Mouse (Mus musculus): ENCODE measurements around the gene Nudt8. TPM values are rescaled to one million over a fixed set of nuclear protein-coding genes. Genes with fewer than 3 reads are reported as not detected.
"Not testable (repeated sequence)": the region's sequence is repeated elsewhere in the genome, so short reads cannot be mapped to it uniquely, and the experiment has no call there.

Nudt8 gene
- 73.2 and 74.1 TPM in 2 replicates for polyA plus RNA-seq (2014; fragmentation: Nextera tagmentation; extraction: Ambion mirVana)

DNA sequence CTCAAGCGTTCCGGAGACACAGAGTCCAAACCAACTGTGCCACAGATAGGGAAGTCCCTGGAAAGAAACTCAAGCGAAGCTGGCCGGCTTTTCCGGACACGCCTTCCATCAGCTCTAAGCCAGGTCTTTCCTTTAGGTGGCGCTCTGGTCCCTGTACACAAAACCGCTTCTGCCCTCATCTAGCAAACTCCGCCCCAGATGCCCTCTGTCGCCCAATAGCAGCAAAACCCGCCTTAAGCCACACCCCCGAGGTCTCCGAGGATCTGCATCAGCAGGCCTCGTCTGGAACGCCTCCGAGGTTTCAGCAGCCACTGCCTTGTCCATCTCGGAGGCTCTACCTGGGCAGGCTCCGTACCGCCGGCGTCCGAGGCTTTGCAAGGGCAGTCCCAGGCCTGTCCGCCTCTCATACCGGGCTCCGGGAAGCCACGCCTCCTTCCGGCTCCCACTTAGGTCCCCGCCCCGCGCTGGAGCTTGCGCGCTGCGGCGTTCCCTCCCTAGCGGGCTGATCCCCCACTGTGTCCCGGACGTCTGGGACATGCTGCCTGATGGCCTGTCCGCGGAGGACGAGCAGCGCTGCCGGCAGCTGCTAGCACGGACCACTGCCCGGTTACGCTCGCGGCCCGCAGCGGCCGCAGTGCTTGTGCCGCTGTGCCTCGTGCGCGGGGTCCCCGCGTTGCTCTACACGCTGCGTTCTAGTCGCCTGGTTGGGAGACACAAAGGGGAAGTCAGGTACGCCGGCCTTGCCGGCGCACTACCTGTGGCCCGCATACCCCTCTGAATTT is at the start of gene Nudt8, which contains the start of gene Gm49405:
Nudt8 (plus strand) TSS at position 462 of the 782 bp plus-strand sequence.
Gm49405 (plus strand) TSS at position 508 of the 782 bp plus-strand sequence.
- Histone ChIP-seq H3K4me3 (ENCODE audit: control insufficient read depth in 1 of 2, insufficient read depth in 1 of 2, low read depth in 1 of 2, low read length in 2 of 2) (peak within 1 kb of the TSS; percentile 68 to 74), H3K27ac (replicated peaks in 1 of 2; ENCODE audit: control insufficient read depth in 1 of 2, insufficient read depth in 1 of 2, low read depth in 2 of 2, low read length in 2 of 2) (peak within 1 kb of the TSS; percentile 95 to 99), H3K4me1 (ENCODE audit: control insufficient read depth in 2 of 2, insufficient read depth in 2 of 2, low read length in 2 of 2) (peaks cover 44 to 47% of the 10 kb centered on the region in 2 experiments), H3K9me3 (ENCODE audit: control insufficient read depth, low read length) (no peaks in the 10 kb centered on the region), H3K27me3 (ENCODE audit: control insufficient read depth, insufficient read depth, low read length) (no peaks in the 10 kb centered on the region), H3K4me2 (ENCODE audit: low read length) (peak within 1 kb of the TSS; percentile 86), H3K36me3 (ENCODE audit: control insufficient read depth, insufficient read depth, low read length) (peaks cover 7% of the 10 kb centered on the region; the same call in 1 of the 2 replicates), H3K9ac (ENCODE audit: low read length) (peak within 1 kb of the TSS; percentile 91)
- ATAC-seq (ENCODE audit: insufficient number of reproducible peaks, insufficient read depth, low FRiP score, low read depth) = peak; percentile 83
- WGBS = under 1% methylated on average over 64 of the region's 64 CpGs

GRCm38 (mm10) chr19:3951461-3951860 is 48.9 kb upstream of the Nudt8 start:
- no peak for ATAC-seq (ENCODE audit: insufficient number of reproducible peaks, insufficient read depth, low FRiP score, low read depth)
- 0 out of 2 replicates have a peak, but pooled peaks cover under 1% of the 10 kb centered on the region for H3K27me3 ChIP-seq (ENCODE audit: control insufficient read depth, insufficient read depth, low read length)

GRCm38 (mm10) chr19:3952099-3952498 is 48.3 kb upstream of the Nudt8 start:
- 26% methylated on average over 1 of the region's 1 CpGs for WGBS
- no peak for ATAC-seq (ENCODE audit: insufficient number of reproducible peaks, insufficient read depth, low FRiP score, low read depth)
- Histone ChIP-seq H3K36me3 (ENCODE audit: control insufficient read depth, insufficient read depth, low read length) (no peaks in the 10 kb centered on the region), H3K9me3 (ENCODE audit: control insufficient read depth, low read length) (no peaks in the 10 kb centered on the region), H3K27me3 (ENCODE audit: control insufficient read depth, insufficient read depth, low read length) (0 out of 2 replicates have a peak, but pooled peaks cover 3% of the 10 kb centered on the region), H3K4me3 (ENCODE audit: control insufficient read depth in 1 of 2, insufficient read depth in 1 of 2, low read depth in 1 of 2, low read length in 2 of 2) (no peak overlapping the region), H3K4me1 (ENCODE audit: control insufficient read depth in 2 of 2, insufficient read depth in 2 of 2, low read length in 2 of 2) (0 out of 4 replicates have a peak, but pooled peaks cover 0 to 4% of the 10 kb centered on the region in 2 experiments), H3K9ac (ENCODE audit: low read length) (no peak overlapping the region), H3K4me2 (ENCODE audit: low read length) (no peak overlapping the region), H3K27ac (replicated peaks in 1 of 2; ENCODE audit: control insufficient read depth in 1 of 2, insufficient read depth in 1 of 2, low read depth in 2 of 2, low read length in 2 of 2) (no peak overlapping the region)

More at GRCm38 (mm10) chr19:3951461-3951860, 48.9 kb upstream of the Nudt8 start:
- Histone ChIP-seq H3K4me2 (ENCODE audit: low read length) (no peak overlapping the region), H3K4me3 (ENCODE audit: control insufficient read depth in 1 of 2, insufficient read depth in 1 of 2, low read depth in 1 of 2, low read length in 2 of 2) (no peak overlapping the region), H3K4me1 (ENCODE audit: control insufficient read depth in 2 of 2, insufficient read depth in 2 of 2, low read length in 2 of 2) (peaks cover 0 to 6% of the 10 kb centered on the region in 2 experiments; a peak in 2 of 4 replicates), H3K9ac (ENCODE audit: low read length) (no peak overlapping the region), H3K36me3 (ENCODE audit: control insufficient read depth, insufficient read depth, low read length) (no peaks in the 10 kb centered on the region), H3K9me3 (ENCODE audit: control insufficient read depth, low read length) (no peaks in the 10 kb centered on the region), H3K27ac (replicated peaks in 1 of 2; ENCODE audit: control insufficient read depth in 1 of 2, insufficient read depth in 1 of 2, low read depth in 2 of 2, low read length in 2 of 2) (no peak overlapping the region)

- Histone ChIP-seq H3K36me3 (ENCODE audit: control insufficient read depth, insufficient read depth, low read length) (no peaks in the 10 kb centered on the region), H3K4me2 (ENCODE audit: low read length) (no peak overlapping the region), H3K4me1 (ENCODE audit: control insufficient read depth in 2 of 2, insufficient read depth in 2 of 2, low read length in 2 of 2) (0 out of 4 replicates have a peak, but pooled peaks cover 0 to 4% of the 10 kb centered on the region in 2 experiments), H3K4me3 (ENCODE audit: control insufficient read depth in 1 of 2, insufficient read depth in 1 of 2, low read depth in 1 of 2, low read length in 2 of 2) (no peak overlapping the region), H3K27me3 (ENCODE audit: control insufficient read depth, insufficient read depth, low read length) (0 out of 2 replicates have a peak, but pooled peaks cover 3% of the 10 kb centered on the region), H3K9ac (ENCODE audit: low read length) (no peak overlapping the region), H3K27ac (replicated peaks in 1 of 2; ENCODE audit: control insufficient read depth in 1 of 2, insufficient read depth in 1 of 2, low read depth in 2 of 2, low read length in 2 of 2) (no peak overlapping the region), H3K9me3 (ENCODE audit: control insufficient read depth, low read length) (no peaks in the 10 kb centered on the region)
- 83% methylated on average over 3 of the region's 3 CpGs for WGBS
- ATAC-seq (ENCODE audit: insufficient number of reproducible peaks, insufficient read depth, low FRiP score, low read depth) = no peak
These were observed 45.3 kb upstream of the Nudt8 start for GRCm38 (mm10) chr19:3955033-3955432.

GRCm38 (mm10) chr19:3955804-3956203 is 44.6 kb upstream of the Nudt8 start:
- H3K27ac ChIP-seq (replicated peaks in 1 of 2; ENCODE audit: control insufficient read depth in 1 of 2, insufficient read depth in 1 of 2, low read depth in 2 of 2, low read length in 2 of 2) = no peak overlapping the region
- 10% methylated on average over 4 of the region's 4 CpGs for WGBS
- no peak for ATAC-seq (ENCODE audit: insufficient number of reproducible peaks, insufficient read depth, low FRiP score, low read depth)

GRCm38 (mm10) chr19:3957296-3958036 is 42.9 kb upstream of the Nudt8 start:
- not testable (repeated sequence) for ATAC-seq (ENCODE audit: insufficient number of reproducible peaks, insufficient read depth, low FRiP score, low read depth); H3K9ac ChIP-seq (ENCODE audit: low read length); H3K4me2 ChIP-seq (ENCODE audit: low read length); H3K27me3 ChIP-seq (ENCODE audit: control insufficient read depth, insufficient read depth, low read length); H3K27ac ChIP-seq (replicated peaks in 1 of 2; ENCODE audit: control insufficient read depth in 1 of 2, insufficient read depth in 1 of 2, low read depth in 2 of 2, low read length in 2 of 2); H3K9me3 ChIP-seq (ENCODE audit: control insufficient read depth, low read length); H3K36me3 ChIP-seq (ENCODE audit: control insufficient read depth, insufficient read depth, low read length); H3K4me1 ChIP-seq (ENCODE audit: control insufficient read depth in 2 of 2, insufficient read depth in 2 of 2, low read length in 2 of 2); H3K4me3 ChIP-seq (ENCODE audit: control insufficient read depth in 1 of 2, insufficient read depth in 1 of 2, low read depth in 1 of 2, low read length in 2 of 2)
- WGBS = 81% methylated on average over 5 of the region's 5 CpGs

More at GRCm38 (mm10) chr19:3955804-3956203, 44.6 kb upstream of the Nudt8 start:
- no peaks in the 10 kb centered on the region for H3K36me3 ChIP-seq (ENCODE audit: control insufficient read depth, insufficient read depth, low read length)
- H3K4me2 ChIP-seq (ENCODE audit: low read length) = no peak overlapping the region
- 0 out of 2 replicates have a peak, but pooled peaks cover 3% of the 10 kb centered on the region for H3K27me3 ChIP-seq (ENCODE audit: control insufficient read depth, insufficient read depth, low read length)
- no peaks in the 10 kb centered on the region for H3K9me3 ChIP-seq (ENCODE audit: control insufficient read depth, low read length)
- 0 out of 4 replicates have a peak, but pooled peaks cover 0 to 4% of the 10 kb centered on the region in 2 experiments for H3K4me1 ChIP-seq (ENCODE audit: control insufficient read depth in 2 of 2, insufficient read depth in 2 of 2, low read length in 2 of 2)
- H3K4me3 ChIP-seq (ENCODE audit: control insufficient read depth in 1 of 2, insufficient read depth in 1 of 2, low read depth in 1 of 2, low read length in 2 of 2) = no peak overlapping the region
- no peak overlapping the region for H3K9ac ChIP-seq (ENCODE audit: low read length)

DNA sequence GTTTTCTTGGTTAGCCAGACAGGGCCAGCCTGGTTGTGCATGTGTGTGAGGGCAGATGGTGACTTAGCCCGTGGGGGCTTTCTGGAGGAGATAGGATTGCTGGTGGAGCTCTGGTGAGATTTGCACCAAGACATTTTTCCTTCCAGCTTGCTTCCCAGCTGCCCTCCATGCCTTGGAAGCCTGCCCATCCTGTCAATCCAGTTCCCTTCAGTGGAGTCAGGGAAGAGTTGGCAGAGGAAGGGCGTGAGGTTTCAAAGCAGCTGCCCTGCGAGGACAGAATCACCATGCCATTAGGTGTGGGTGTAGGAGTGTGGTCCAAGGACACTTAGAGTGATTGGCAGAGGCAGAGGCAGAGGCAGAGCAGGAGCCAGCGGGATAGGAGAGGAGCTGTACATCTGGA is 41.9 kb upstream of the Nudt8 start, which contains the start of gene Aldh3b3:
Aldh3b3 (plus strand) TSS at position 176 of the 400 bp plus-strand sequence.
- WGBS = 55% methylated on average over 4 of the region's 4 CpGs
- H3K4me2 ChIP-seq (ENCODE audit: low read length) = no peak within 1 kb of the TSS
- H3K4me1 ChIP-seq (ENCODE audit: control insufficient read depth in 2 of 2, insufficient read depth in 2 of 2, low read length in 2 of 2) = peaks cover 0 to 6% of the 10 kb centered on the region in 2 experiments; a peak in 1 of 4 replicates
- no peaks in the 10 kb centered on the region for H3K9me3 ChIP-seq (ENCODE audit: control insufficient read depth, low read length)
- no peak within 1 kb of the TSS for H3K4me3 ChIP-seq (ENCODE audit: control insufficient read depth in 1 of 2, insufficient read depth in 1 of 2, low read depth in 1 of 2, low read length in 2 of 2)
- no peaks in the 10 kb centered on the region for H3K36me3 ChIP-seq (ENCODE audit: control insufficient read depth, insufficient read depth, low read length)
- H3K9ac ChIP-seq (ENCODE audit: low read length) = no peak within 1 kb of the TSS
- ATAC-seq (ENCODE audit: insufficient number of reproducible peaks, insufficient read depth, low FRiP score, low read depth) = no peak
- no peak within 1 kb of the TSS for H3K27ac ChIP-seq (replicated peaks in 1 of 2; ENCODE audit: control insufficient read depth in 1 of 2, insufficient read depth in 1 of 2, low read depth in 2 of 2, low read length in 2 of 2)
- 0 out of 2 replicates have a peak, but pooled peaks cover 3% of the 10 kb centered on the region for H3K27me3 ChIP-seq (ENCODE audit: control insufficient read depth, insufficient read depth, low read length)

Measured in heart, embryonic 14.5 days (tissue).